8 mouse cellular contexts compared by ENCODE assay signal in genomic region chr4:70534078-70534890, GRCm38 (mm10). TPM values are rescaled to one million over a fixed set of nuclear protein-coding genes. Genes with fewer than 3 reads are reported as not detected.
DNase-seq lines count a peak whose midpoint lies in the region; ATAC-seq and TF ChIP-seq lines count a peak whose summit lies in the region.

No protein-coding gene starts in this region.

- 1% methylated on average over 62 of the region's 66 CpGs for WGBS in kidney, postnatal 0 days
- WGBS in liver, embryonic 15.5 days (ENCODE audit: insufficient replicate concordance), result 1% methylated on average over 65 of the region's 66 CpGs
- under 1% methylated on average over 47 of the region's 66 CpGs for WGBS in neural tube, embryonic 13.5 days

- H3K9me3 ChIP-seq in kidney, postnatal 0 days (replicated peaks; ENCODE audit: low read length), result no peaks in the 10 kb centered on the region
- no peaks in the 10 kb centered on the region for H3K9me3 ChIP-seq in liver, embryonic 15.5 days (replicated peaks)
- H3K9me3 ChIP-seq in neural tube, embryonic 13.5 days, result no peaks in the 10 kb centered on the region

- H3K4me1 ChIP-seq in kidney, postnatal 0 days (replicated peaks; ENCODE audit: insufficient read depth, low read length), result 0 out of 2 replicates have a peak, but pooled peaks cover 11% of the 10 kb centered on the region
- H3K4me1 ChIP-seq in liver, embryonic 15.5 days (replicated peaks), result peaks cover 34% of the 10 kb centered on the region
- H3K4me1 ChIP-seq in neural tube, embryonic 13.5 days (replicated peaks), result peaks cover 62% of the 10 kb centered on the region

- peak; percentile 2 for ATAC-seq in granulocyte monocyte progenitor cell, adult 5-6 weeks (replicated peaks; ENCODE audit: poor library complexity, severe bottlenecking)
- peak; percentile 17 for ATAC-seq in kidney, postnatal 0 days (replicated peaks; ENCODE audit: low FRiP score, low read depth)
- ATAC-seq in liver, embryonic 15.5 days (ENCODE audit: insufficient read depth), result peak; percentile 43
- peak; percentile 67 for ATAC-seq in neural tube, embryonic 13.5 days (ENCODE audit: low read depth)

- H3K4me3 ChIP-seq in kidney, postnatal 0 days (replicated peaks; ENCODE audit: low read depth, low read length), result peak overlapping the region; percentile 92
- peak overlapping the region; percentile 90 for H3K4me3 ChIP-seq in liver, embryonic 15.5 days (replicated peaks)
- peak overlapping the region; percentile 95 for H3K4me3 ChIP-seq in neural tube, embryonic 13.5 days

- no peak for TF ChIP-seq CTCF in kidney, postnatal 0 days (IDR thresholded peaks at IDR 0.05; ENCODE audit: low read depth)

- peak overlapping the region; percentile 78 for H3K27ac ChIP-seq in kidney, postnatal 0 days
- H3K27ac ChIP-seq in liver, embryonic 15.5 days (replicated peaks), result peak overlapping the region; percentile 81
- peak overlapping the region; percentile 100 for H3K27ac ChIP-seq in neural tube, embryonic 13.5 days (replicated peaks)

- peak overlapping the region; percentile 91 for H3K4me2 ChIP-seq in kidney, postnatal 0 days (ENCODE audit: low read length)
- H3K4me2 ChIP-seq in liver, embryonic 15.5 days, result peak overlapping the region; percentile 98
- peak overlapping the region; percentile 81 for H3K4me2 ChIP-seq in neural tube, embryonic 13.5 days

- DNase-seq in urinary bladder, adult 18-20 months (ENCODE audit: low spot score in 2 of 2), result peak; percentile 22 to 47
- DNase-seq in urinary bladder, adult 2 months (ENCODE audit: low spot score), result no peak
- DNase-seq in embryo, embryonic 10.5 days (ENCODE audit: low spot score), result peak; percentile 45
- peak; percentile 32 for DNase-seq in kidney, postnatal 0 days (ENCODE audit: low spot score)
- peak; percentile 49 to 54 for DNase-seq in thymus, adult 18-20 months

- no peaks in the 10 kb centered on the region for H3K27me3 ChIP-seq in kidney, postnatal 0 days (ENCODE audit: insufficient read depth, low read length)
- H3K27me3 ChIP-seq in liver, embryonic 15.5 days, result no peaks in the 10 kb centered on the region
- H3K27me3 ChIP-seq in neural tube, embryonic 13.5 days, result no peaks in the 10 kb centered on the region

- H3K36me3 ChIP-seq in kidney, postnatal 0 days (ENCODE audit: insufficient read depth, low read length), result no peaks in the 10 kb centered on the region
- H3K36me3 ChIP-seq in liver, embryonic 15.5 days (replicated peaks), result no peaks in the 10 kb centered on the region
- H3K36me3 ChIP-seq in neural tube, embryonic 13.5 days, result no peaks in the 10 kb centered on the region

- peak overlapping the region; percentile 78 for H3K9ac ChIP-seq in kidney, postnatal 0 days (ENCODE audit: low read depth, low read length)
- H3K9ac ChIP-seq in liver, embryonic 15.5 days, result peak overlapping the region; percentile 91
- peak overlapping the region; percentile 97 for H3K9ac ChIP-seq in neural tube, embryonic 13.5 days

RNA-seq across cellular contexts. Expression of gene Megf9, which starts 0.5 kb away (rescaled TPM):
- polyA plus RNA-seq in urinary bladder, adult 2 months (2012; rRNA removed), result 9.9 and 10.6 TPM in 2 replicates
- 9.6 and 14.1 TPM in 2 replicates for total RNA-seq in granulocyte monocyte progenitor cell, adult 5-6 weeks (2014; fragmentation: Nextera tagmentation)
- 11.6 and 12.5 TPM in 2 replicates for total RNA-seq in granulocyte monocyte progenitor cell, adult 5-6 weeks (2017)
- polyA plus RNA-seq in kidney, postnatal 0 days (2015; fragmentation: Nextera tagmentation; extraction: Ambion mirVana), result 11.9 and 13.4 TPM in 2 replicates
- 4.4 and 4.7 TPM in 2 replicates for polyA plus RNA-seq in liver, embryonic 15.5 days (2015; fragmentation: Nextera tagmentation; extraction: Ambion mirVana)
- polyA plus RNA-seq in neural tube, embryonic 13.5 days (2015; fragmentation: Nextera tagmentation; extraction: Ambion mirVana), result 26.7 and 28.0 TPM in 2 replicates

Comparison
In these comparisons a context has a peak if more than half of its experiments do, and no peak if none do; other contexts are left out.
1. ATAC-seq: peak in every context shown above with its lines; median percentile 67 in neural tube, embryonic 13.5 days; 43 in liver, embryonic 15.5 days; 17 in kidney, postnatal 0 days; 2 in granulocyte monocyte progenitor cell, adult 5-6 weeks.